Mouse (Mus musculus): ENCODE measurements around the gene Dvl3. TPM values are rescaled to one million over a fixed set of nuclear protein-coding genes. Genes with fewer than 3 reads are reported as not detected.
A peak's percentile ranks its signal among the peaks of the same experiment; 100 is the strongest.

Gene Dvl3
- polyA plus RNA-seq, 1 experiment: 18.4 TPM

- no peak for DNase-seq (ENCODE audit: low read depth, low spot score)
Observed at GRCm38 (mm10) chr16:20493452-20493851, 23.3 kb upstream of the Dvl3 start.

GRCm38 (mm10) chr16:20496671-20497600 is 19.8 kb upstream of the Dvl3 start:
- no peak for DNase-seq (ENCODE audit: low read depth, low spot score)
- WGBS: 23% methylated on average over 25 of the region's 25 CpGs

More at GRCm38 (mm10) chr16:20493452-20493851, 23.3 kb upstream of the Dvl3 start:
- 69% methylated on average over 2 of the region's 2 CpGs for WGBS

- no peak for DNase-seq (ENCODE audit: low read depth, low spot score)
- 10% methylated on average over 16 of the region's 16 CpGs for WGBS
Observed at GRCm38 (mm10) chr16:20497980-20498676, 18.7 kb upstream of the Dvl3 start.

- WGBS: under 1% methylated on average over 49 of the region's 49 CpGs
- peak; percentile 87 for DNase-seq (ENCODE audit: low read depth, low spot score)
Observed at GRCm38 (mm10) chr16:20498677-20499475, 17.9 kb upstream of the Dvl3 start, which contains the start of gene Eif2b5. TSS of gene Eif2b5 (plus strand) at chr16:20498817.

GRCm38 (mm10) chr16:20506000-20506399 is 10.8 kb upstream of the Dvl3 start:
- no peak for DNase-seq (ENCODE audit: low read depth, low spot score)
- 79% methylated on average over 8 of the region's 8 CpGs for WGBS

GRCm38 (mm10) chr16:20509349-20509748 is 7.4 kb upstream of the Dvl3 start:
- DNase-seq (ENCODE audit: low read depth, low spot score): no peak

GRCm38 (mm10) chr16:20511277-20511847 is 5.4 kb upstream of the Dvl3 start:
- DNase-seq (ENCODE audit: low read depth, low spot score): no peak
- 87% methylated on average over 7 of the region's 7 CpGs for WGBS

More at GRCm38 (mm10) chr16:20509349-20509748, 7.4 kb upstream of the Dvl3 start:
- 72% methylated on average over 3 of the region's 3 CpGs for WGBS

- DNase-seq (ENCODE audit: low read depth, low spot score): no peak
Observed at GRCm38 (mm10) chr16:20516032-20516431, 750 bp upstream of the Dvl3 start.

GRCm38 (mm10) chr16:20517216-20517615 is 434 bp downstream of the Dvl3 start:
- under 1% methylated on average over 26 of the region's 26 CpGs for WGBS
- no peak for DNase-seq (ENCODE audit: low read depth, low spot score)

- WGBS: 1% methylated on average over 6 of the region's 6 CpGs
- DNase-seq (ENCODE audit: low read depth, low spot score): no peak
Observed at GRCm38 (mm10) chr16:20517701-20518374, 1.1 kb downstream of the Dvl3 start.

- no peak for DNase-seq (ENCODE audit: low read depth, low spot score)
- WGBS: 85% methylated on average over 10 of the region's 10 CpGs
Observed at GRCm38 (mm10) chr16:20523886-20524285, 7.1 kb downstream of the Dvl3 start.

- DNase-seq (ENCODE audit: low read depth, low spot score): no peak
Observed at GRCm38 (mm10) chr16:20528779-20529178, 12.0 kb downstream of the Dvl3 start.

GRCm38 (mm10) chr16:20529375-20529774 is 12.6 kb downstream of the Dvl3 start:
- 67% methylated on average over 1 of the region's 1 CpGs for WGBS
- DNase-seq (ENCODE audit: low read depth, low spot score): no peak

More at GRCm38 (mm10) chr16:20528779-20529178, 12.0 kb downstream of the Dvl3 start:
- WGBS: 82% methylated on average over 5 of the region's 5 CpGs

- WGBS: 96% methylated on average over 20 of the region's 20 CpGs
- DNase-seq (ENCODE audit: low read depth, low spot score): no peak
Observed at GRCm38 (mm10) chr16:20530941-20531340, 14.2 kb downstream of the Dvl3 start.

- 28% methylated on average over 10 of the region's 10 CpGs for WGBS
- no peak for DNase-seq (ENCODE audit: low read depth, low spot score)
Observed at GRCm38 (mm10) chr16:20534617-20535295, 18.0 kb downstream of the Dvl3 start.

- WGBS: under 1% methylated on average over 52 of the region's 52 CpGs
- DNase-seq (ENCODE audit: low read depth, low spot score): peak; percentile 97
Observed at GRCm38 (mm10) chr16:20535296-20536080, 18.7 kb downstream of the Dvl3 start, which contains the start of gene Ap2m1. TSS of gene Ap2m1 (plus strand) at chr16:20535478.

GRCm38 (mm10) chr16:20536081-20536665 is 19.4 kb downstream of the Dvl3 start:
- no peak for DNase-seq (ENCODE audit: low read depth, low spot score)
- WGBS: 22% methylated on average over 9 of the region's 9 CpGs

Measured in large intestine, adult 2 months (tissue).